Mouse (Mus musculus) kidney, adult 2 months (tissue): Measurements from ENCODE around the gene Tex264.

ENCODE experiments used
- CTCF ChIP-seq: fragments of 200-500 bp; conservative IDR thresholded peaks from 2 replicates; pipeline ENCODE4 v1.5.1; 2011; ENCODE audit warnings: low read depth, mild to moderate bottlenecking, control low read depth, low read length, moderate library complexity, mixed read lengths; ENCODE audit not compliant: insufficient read depth, insufficient read length
- POLR2A ChIP-seq: fragments of 200-500 bp; IDR thresholded peaks from one replicate; pipeline ENCODE4 v1.6.1; 2011; ENCODE audit warnings: low read depth, low read length, control low read depth

DNA sequence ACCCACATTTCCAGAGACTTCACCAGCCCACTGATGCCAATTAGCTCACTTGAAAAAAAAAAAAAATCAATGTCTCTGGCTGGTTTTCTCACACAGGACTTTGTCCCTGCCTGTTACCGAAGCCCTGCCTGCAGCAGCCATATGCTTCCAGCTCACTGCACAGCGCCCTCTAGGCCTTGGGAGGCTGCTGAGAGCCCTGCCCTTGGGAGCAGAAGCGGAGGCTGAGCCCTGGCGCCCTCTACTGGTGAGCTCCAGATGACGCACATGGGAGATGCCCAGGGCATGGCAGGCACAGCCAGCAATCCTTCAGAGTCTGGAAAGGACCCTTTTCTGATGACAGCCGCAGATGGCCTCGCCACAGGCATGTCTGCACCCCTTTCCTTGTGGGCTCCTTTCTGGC is 42.6 kb downstream of the Tex264 start:
- TF ChIP-seq POLR2A: no peak
- TF ChIP-seq CTCF: peak; percentile 97
